Mouse (Mus musculus) embryonic fibroblast, embryonic 13.5 days (primary cell): Measurements from ENCODE around the gene Ppme1. TPM values are rescaled to one million over a fixed set of nuclear protein-coding genes. Genes with fewer than 3 reads are reported as not detected.

ENCODE experiments used
- H3K27ac ChIP-seq: 2 replicates; pipeline ENCODE4 v1.5.1; 2012; ENCODE audit warnings: low read length, control low read depth, inconsistent platforms; ENCODE audit not compliant: insufficient read depth
- H3K4me1 ChIP-seq: 2 replicates; pipeline ENCODE4 v1.6.1; 2011; ENCODE audit warnings: low read length; ENCODE audit not compliant: control insufficient read depth, insufficient read depth
- H3K4me3 ChIP-seq: 2 replicates; pipeline ENCODE4 v1.5.1; 2011; ENCODE audit warnings: mild to moderate bottlenecking, control low read depth, low read length; ENCODE audit not compliant: insufficient read depth
- CTCF ChIP-seq: IDR thresholded peaks from 2 replicates; pipeline ENCODE4 v1.5.1; 2011; ENCODE audit warnings: mild to moderate bottlenecking, control low read depth, low read length, moderate library complexity, borderline replicate concordance; ENCODE audit not compliant: insufficient read depth
- POLR2A ChIP-seq: IDR thresholded peaks from 2 replicates; pipeline ENCODE4 v1.6.1; 2011; ENCODE audit warnings: low read depth, mild to moderate bottlenecking, control low read depth, low read length, moderate library complexity
- polyA plus RNA-seq: library from polyadenylated mRNA; stranded (reverse); fragments of >200 nt; gene quantifications from 2 replicates; pipeline ENCODE4 v1.2.4, GENCODE M21; 2011; ENCODE audit warnings: low read depth; ENCODE audit not compliant: missing spikeins, insufficient read length

Ppme1 gene
- polyA plus RNA-seq, 1 experiment: 95.1 TPM

DNA sequence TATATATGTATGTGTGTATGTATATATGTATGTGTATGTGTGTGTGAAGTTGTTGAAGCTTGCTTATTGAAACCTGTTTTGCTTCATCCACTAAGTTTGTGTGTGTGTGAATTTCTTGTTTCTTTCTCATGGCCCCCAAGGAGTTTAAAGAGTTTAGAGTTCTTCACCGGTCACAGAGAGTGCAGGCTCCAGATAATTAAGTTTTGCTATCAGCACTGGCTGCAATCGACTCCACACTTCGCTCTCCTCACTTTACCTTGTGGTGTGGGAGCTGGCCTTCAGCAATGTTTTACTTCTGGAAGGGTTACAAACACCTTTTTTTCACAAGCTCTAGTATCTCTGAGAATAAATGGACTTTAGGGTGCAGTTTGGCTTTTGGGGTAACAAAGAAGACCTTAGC lies 40.8 kb downstream of the Ppme1 start:
- no peak for TF ChIP-seq CTCF
- no peak for TF ChIP-seq POLR2A
- H3K27ac ChIP-seq: no peak overlapping the region
- H3K4me1 ChIP-seq: peaks cover 3% of the 10 kb centered on the region; the same call in 1 of the 2 replicates
- H3K4me3 ChIP-seq: no peak overlapping the region

DNA sequence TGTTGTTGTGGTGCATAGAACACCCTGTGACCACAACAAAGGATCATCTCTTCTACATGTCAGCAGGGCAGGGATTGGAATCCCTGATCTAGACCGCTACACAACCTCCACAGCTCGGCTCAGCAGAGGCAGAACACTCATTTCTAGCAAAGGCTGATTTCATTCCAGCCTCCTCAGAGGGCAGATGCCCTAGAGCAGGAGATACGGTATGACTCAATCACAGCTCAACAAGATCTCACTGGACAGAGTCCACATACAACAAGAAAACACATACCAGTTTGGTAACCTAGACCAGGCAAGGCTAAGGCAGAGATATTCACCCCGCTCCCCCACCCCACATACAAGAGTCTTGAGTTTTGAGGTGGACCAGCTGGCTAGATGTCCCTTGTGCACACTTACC lies 43.5 kb downstream of the Ppme1 start:
- TF ChIP-seq CTCF: no peak
- no peak for TF ChIP-seq POLR2A
- H3K27ac ChIP-seq: peak overlapping the region; percentile 13; the same call in 1 of the 2 replicates
- peaks cover 3% of the 10 kb centered on the region; the same call in 1 of the 2 replicates for H3K4me1 ChIP-seq
- H3K4me3 ChIP-seq: no peak overlapping the region

GRCm38 (mm10) chr7:100327514-100327913 lies 44.6 kb downstream of the Ppme1 start:
- TF ChIP-seq CTCF (no peak), POLR2A (no peak)
- H3K27ac ChIP-seq: no peak overlapping the region
- peaks cover 3% of the 10 kb centered on the region; the same call in 1 of the 2 replicates for H3K4me1 ChIP-seq

GRCm38 (mm10) chr7:100325482-100325881 lies 46.6 kb downstream of the Ppme1 start:
- H3K4me1 ChIP-seq: peaks cover 3% of the 10 kb centered on the region; the same call in 1 of the 2 replicates
- TF ChIP-seq POLR2A (no peak), CTCF (peak; percentile 89)
- H3K4me3 ChIP-seq: no peak overlapping the region
- no peak overlapping the region for H3K27ac ChIP-seq

More at GRCm38 (mm10) chr7:100327514-100327913, 44.6 kb downstream of the Ppme1 start:
- no peak overlapping the region for H3K4me3 ChIP-seq

GRCm38 (mm10) chr7:100323721-100324120 lies 48.4 kb downstream of the Ppme1 start:
- no peak for TF ChIP-seq POLR2A
- no peak for TF ChIP-seq CTCF
- Histone ChIP-seq H3K4me3 (no peak overlapping the region), H3K4me1 (no peaks in the 10 kb centered on the region; the same call in 1 of the 2 replicates), H3K27ac (no peak overlapping the region)

- no peak overlapping the region for H3K27ac ChIP-seq
- TF ChIP-seq CTCF: no peak
- TF ChIP-seq POLR2A: no peak
- H3K4me3 ChIP-seq: no peak overlapping the region
- peaks cover 3% of the 10 kb centered on the region; the same call in 1 of the 2 replicates for H3K4me1 ChIP-seq
These were observed 54.6 kb downstream of the Ppme1 start for GRCm38 (mm10) chr7:100317534-100317933.

DNA sequence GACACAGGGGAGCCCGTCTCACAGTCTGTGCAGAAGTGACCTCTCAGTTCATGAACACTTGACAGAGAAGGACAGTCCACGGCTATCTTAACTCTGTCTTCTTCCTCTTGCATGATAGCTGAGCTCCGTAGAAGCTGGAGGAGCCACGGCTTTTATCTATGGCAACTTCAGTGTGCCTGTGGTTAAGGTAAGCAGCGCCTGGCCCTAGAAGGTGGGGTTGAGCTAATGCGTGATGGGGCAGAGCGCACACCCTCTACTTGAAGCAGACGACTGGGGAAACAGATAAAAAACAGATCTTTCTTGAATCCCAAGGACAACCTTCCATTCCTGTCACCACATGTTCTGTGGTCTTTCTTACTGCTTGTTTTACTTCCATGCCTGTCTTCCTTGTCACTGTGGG lies 55.2 kb downstream of the Ppme1 start:
- TF ChIP-seq CTCF (no peak), POLR2A (no peak)
- peaks cover 7% of the 10 kb centered on the region; the same call in 1 of the 2 replicates for H3K4me1 ChIP-seq

GRCm38 (mm10) chr7:100312716-100313115 lies 59.4 kb downstream of the Ppme1 start:
- Histone ChIP-seq H3K4me3 (no peak overlapping the region), H3K27ac (peak overlapping the region; percentile 87), H3K4me1 (peaks cover 30% of the 10 kb centered on the region)
- TF ChIP-seq CTCF (no peak), POLR2A (no peak; the same call in 1 of the 2 replicates)

More for the DNA sequence above, 55.2 kb downstream of the Ppme1 start:
- Histone ChIP-seq H3K4me3 (no peak overlapping the region), H3K27ac (no peak overlapping the region)

DNA sequence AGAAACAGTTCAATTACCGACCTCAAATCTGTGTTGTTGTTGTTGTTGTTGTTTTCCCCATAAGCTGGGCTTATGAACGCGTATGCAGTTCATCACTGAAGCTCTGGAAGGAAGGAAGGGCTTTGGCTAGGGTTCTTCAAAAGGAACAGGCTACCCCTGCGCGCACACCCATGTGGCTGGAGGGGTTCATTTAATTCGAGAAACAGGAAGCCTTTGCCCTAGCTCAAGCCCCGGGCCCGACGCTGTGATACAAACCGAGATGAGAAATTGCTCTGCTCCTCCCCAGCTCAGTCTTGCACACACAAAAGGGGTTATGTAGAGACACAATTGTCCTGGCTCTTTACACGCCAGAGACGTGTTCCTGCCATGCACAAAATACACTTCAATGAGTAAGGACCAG lies 61.8 kb downstream of the Ppme1 start:
- TF ChIP-seq CTCF (no peak), POLR2A (no peak)
- Histone ChIP-seq H3K27ac (peak overlapping the region; percentile 99), H3K4me1 (peaks cover 33% of the 10 kb centered on the region), H3K4me3 (no peak overlapping the region)

DNA sequence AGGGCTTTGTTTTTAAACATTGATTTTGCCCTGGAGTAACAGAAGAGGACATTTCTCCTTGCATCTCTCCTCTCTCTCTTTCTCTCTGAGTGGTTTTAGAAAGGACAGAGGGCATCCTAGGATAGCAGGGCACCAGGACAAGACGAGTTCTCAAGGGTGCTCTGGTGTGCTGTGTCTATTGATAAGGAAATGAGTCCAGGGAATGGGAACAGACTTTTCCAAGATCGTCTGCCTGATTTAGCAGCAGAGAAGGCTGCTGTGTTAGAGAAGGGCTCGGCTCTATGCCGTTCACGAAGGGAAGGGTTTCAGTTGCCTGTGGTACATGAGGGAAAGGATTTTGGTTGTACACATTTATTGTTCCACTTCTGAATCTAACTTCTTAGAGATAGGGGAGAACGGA lies 62.4 kb downstream of the Ppme1 start:
- Histone ChIP-seq H3K4me3 (no peak overlapping the region), H3K27ac (peak overlapping the region; percentile 99), H3K4me1 (peaks cover 33% of the 10 kb centered on the region)
- TF ChIP-seq POLR2A (no peak), CTCF (no peak)
